Mouse (Mus musculus): Measurements from ENCODE around the gene Cdip1. TPM values are rescaled to one million over a fixed set of nuclear protein-coding genes. Genes with fewer than 3 reads are reported as not detected.
"Not testable (repeated sequence)": the region's sequence is repeated elsewhere in the genome, so short reads cannot be mapped to it uniquely, and the experiment has no call there.

The Cdip1 gene
- total and polyA plus RNA-seq, 3 experiments, result 58.4 to 94.3 (median 65.6) TPM

GRCm38 (mm10) chr16:4767012-4767790, 22.9 kb downstream of the Cdip1 start:
- no peak for DNase-seq
- intact Hi-C loops (cut with DNase I), result loop anchor here (10.0 kb wide), 1 partner anchor 98 kb away; no protein-coding TSS in a partner anchor

GRCm38 (mm10) chr16:4765852-4766251, 24.2 kb downstream of the Cdip1 start:
- TF ChIP-seq POLR2A (IDR thresholded peaks at IDR 0.05; ENCODE audit: insufficient read depth, low read depth, low read length) (no peak), EP300 (IDR thresholded peaks at IDR 0.05; ENCODE audit: insufficient read depth, low read depth, low read length) (no peak), CTCF (IDR thresholded peaks at IDR 0.05) (no peak)
- H3K4me3 ChIP-seq, result no peak overlapping the region
- WGBS, result 73% methylated on average over 2 of the region's 2 CpGs
- H3K9ac ChIP-seq (ENCODE audit: low read depth, low read length), result no peak overlapping the region
- peaks cover 1% of the 10 kb centered on the region; the same call in 1 of the 2 replicates for H3K79me2 ChIP-seq (replicated peaks; ENCODE audit: control insufficient read depth, insufficient read depth, low read length)
- no peaks in the 10 kb centered on the region for H3K4me1 ChIP-seq (ENCODE audit: control insufficient read depth, insufficient read depth, low read length)
- intact Hi-C loops (cut with DNase I), result loop anchor here (10.0 kb wide), 1 partner anchor 99 kb away; no protein-coding TSS in a partner anchor
- H3K36me3 ChIP-seq (ENCODE audit: control insufficient read depth, insufficient read depth, low read length), result peaks cover 7% of the 10 kb centered on the region
- H3K27me3 ChIP-seq (ENCODE audit: control insufficient read depth, insufficient read depth, low read length), result no peaks in the 10 kb centered on the region
- no peak overlapping the region for H3K27ac ChIP-seq
- no peak for DNase-seq

More at GRCm38 (mm10) chr16:4767012-4767790, 22.9 kb downstream of the Cdip1 start:
- Histone ChIP-seq H3K4me1 (ENCODE audit: control insufficient read depth, insufficient read depth, low read length) (no peaks in the 10 kb centered on the region), H3K79me2 (replicated peaks; ENCODE audit: control insufficient read depth, insufficient read depth, low read length) (peaks cover 1% of the 10 kb centered on the region; the same call in 1 of the 2 replicates), H3K9ac (ENCODE audit: low read depth, low read length) (no peak overlapping the region), H3K27ac (no peak overlapping the region), H3K36me3 (ENCODE audit: control insufficient read depth, insufficient read depth, low read length) (peaks cover 6% of the 10 kb centered on the region), H3K27me3 (ENCODE audit: control insufficient read depth, insufficient read depth, low read length) (no peaks in the 10 kb centered on the region), H3K4me3 (no peak overlapping the region)
- WGBS, result 75% methylated on average over 6 of the region's 6 CpGs
- TF ChIP-seq EP300 (IDR thresholded peaks at IDR 0.05; ENCODE audit: insufficient read depth, low read depth, low read length), result no peak
- TF ChIP-seq CTCF (IDR thresholded peaks at IDR 0.05), result no peak
- TF ChIP-seq POLR2A (IDR thresholded peaks at IDR 0.05; ENCODE audit: insufficient read depth, low read depth, low read length), result no peak

GRCm38 (mm10) chr16:4763276-4763675, 26.8 kb downstream of the Cdip1 start:
- Histone ChIP-seq H3K27ac (no peak overlapping the region), H3K36me3 (ENCODE audit: control insufficient read depth, insufficient read depth, low read length) (peaks cover 11% of the 10 kb centered on the region)
- DNase-seq, result no peak

DNA sequence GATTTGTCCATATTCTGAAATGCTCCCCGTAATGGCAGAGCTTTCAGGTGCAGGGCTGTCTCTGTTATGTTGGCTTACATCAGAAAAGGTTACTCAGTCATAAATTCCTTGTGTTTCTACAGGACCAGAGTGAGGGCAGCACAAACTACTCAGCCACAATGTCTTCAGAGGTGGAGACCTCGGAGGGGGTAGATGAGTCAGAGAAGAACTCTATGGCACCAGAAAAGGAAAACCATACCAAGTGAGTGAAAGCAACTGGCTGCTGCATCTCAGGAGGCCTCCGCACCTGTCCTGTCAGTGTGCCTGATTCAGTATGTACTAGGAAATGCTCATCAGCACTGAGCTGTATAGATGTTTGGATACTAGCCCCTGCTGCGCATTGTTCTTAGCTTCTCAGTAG, 27.7 kb downstream of the Cdip1 start:
- Histone ChIP-seq H3K4me3 (no peak overlapping the region), H3K79me2 (replicated peaks; ENCODE audit: control insufficient read depth, insufficient read depth, low read length) (peaks cover 3% of the 10 kb centered on the region; the same call in 1 of the 2 replicates), H3K27me3 (ENCODE audit: control insufficient read depth, insufficient read depth, low read length) (no peaks in the 10 kb centered on the region), H3K36me3 (ENCODE audit: control insufficient read depth, insufficient read depth, low read length) (peaks cover 13% of the 10 kb centered on the region), H3K9ac (ENCODE audit: low read depth, low read length) (no peak overlapping the region), H3K27ac (no peak overlapping the region), H3K4me1 (ENCODE audit: control insufficient read depth, insufficient read depth, low read length) (no peaks in the 10 kb centered on the region; the same call in 1 of the 2 replicates)
- TF ChIP-seq CTCF (IDR thresholded peaks at IDR 0.05) (no peak), POLR2A (IDR thresholded peaks at IDR 0.05; ENCODE audit: insufficient read depth, low read depth, low read length) (no peak), EP300 (IDR thresholded peaks at IDR 0.05; ENCODE audit: insufficient read depth, low read depth, low read length) (no peak)
- intact Hi-C loops (cut with DNase I), result loop anchor here (10.0 kb wide), 1 partner anchor 102 kb away; no protein-coding TSS in a partner anchor
- DNase-seq, result no peak
- 83% methylated on average over 4 of the region's 4 CpGs for whole genome bisulfite sequencing

More at GRCm38 (mm10) chr16:4763276-4763675, 26.8 kb downstream of the Cdip1 start:
- Histone ChIP-seq H3K79me2 (replicated peaks; ENCODE audit: control insufficient read depth, insufficient read depth, low read length) (peaks cover 3% of the 10 kb centered on the region; the same call in 1 of the 2 replicates), H3K4me1 (ENCODE audit: control insufficient read depth, insufficient read depth, low read length) (no peaks in the 10 kb centered on the region; the same call in 1 of the 2 replicates), H3K27me3 (ENCODE audit: control insufficient read depth, insufficient read depth, low read length) (no peaks in the 10 kb centered on the region), H3K4me3 (no peak overlapping the region), H3K9ac (ENCODE audit: low read depth, low read length) (no peak overlapping the region)
- peak; percentile 75 for TF ChIP-seq CTCF (IDR thresholded peaks at IDR 0.05)
- no peak for TF ChIP-seq EP300 (IDR thresholded peaks at IDR 0.05; ENCODE audit: insufficient read depth, low read depth, low read length)
- no peak for TF ChIP-seq POLR2A (IDR thresholded peaks at IDR 0.05; ENCODE audit: insufficient read depth, low read depth, low read length)
- intact Hi-C loops (cut with DNase I), result loop anchor here (10.0 kb wide), 1 partner anchor 102 kb away; no protein-coding TSS in a partner anchor
- 24% methylated on average over 2 of the region's 2 CpGs for WGBS

DNA sequence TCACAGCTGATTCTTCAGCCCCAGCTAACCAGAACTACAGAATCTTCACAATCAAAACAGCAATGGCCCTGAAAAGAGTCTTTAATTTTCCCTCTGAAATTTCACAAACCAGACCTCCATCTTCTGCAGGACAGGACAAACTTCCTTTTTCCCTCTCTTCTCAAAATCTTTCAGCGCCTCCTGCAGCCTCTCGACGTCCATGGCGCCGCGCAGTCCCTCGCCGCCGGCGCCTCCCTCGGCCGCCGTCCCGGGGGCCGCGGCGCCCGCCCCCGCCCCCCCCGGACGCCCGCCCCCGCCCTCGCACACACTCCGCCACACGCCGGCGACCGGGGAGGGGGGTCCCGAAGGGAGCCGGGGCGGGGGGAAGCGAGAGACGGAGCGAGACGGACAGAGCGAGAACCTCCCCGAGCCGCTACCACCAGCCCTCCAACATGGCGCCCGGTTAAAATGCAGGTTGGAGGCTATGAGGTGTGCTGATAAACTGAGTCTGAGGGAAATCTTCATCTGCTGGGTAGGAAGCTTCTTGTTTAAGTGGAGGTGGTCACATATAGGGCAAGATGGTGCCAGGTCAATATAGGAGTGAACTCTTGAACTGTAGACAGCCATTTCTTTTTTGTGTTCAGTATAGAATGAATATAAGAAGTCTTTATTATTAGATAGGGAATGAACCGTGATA, 33.3 kb downstream of the Cdip1 start:
- H3K4me1 ChIP-seq (ENCODE audit: control insufficient read depth, insufficient read depth, low read length); H3K27me3 ChIP-seq (ENCODE audit: control insufficient read depth, insufficient read depth, low read length); H3K27ac ChIP-seq; intact Hi-C loops (cut with DNase I); H3K4me3 ChIP-seq; H3K79me2 ChIP-seq (replicated peaks; ENCODE audit: control insufficient read depth, insufficient read depth, low read length): not testable (repeated sequence)
- WGBS, result 2% methylated on average over 34 of the region's 42 CpGs
- Histone ChIP-seq H3K36me3 (ENCODE audit: control insufficient read depth, insufficient read depth, low read length) (peaks cover 24% of the 10 kb centered on the region), H3K9ac (ENCODE audit: low read depth, low read length) (peak overlapping the region; percentile 51; the same call in 1 of the 2 replicates)
- DNase-seq, result peak in 1 of 2 experiments; percentile 38
- TF ChIP-seq CTCF (IDR thresholded peaks at IDR 0.05), result peak; percentile 40; the same call in 1 of the 2 replicates
